Mouse (Mus musculus): ENCODE data around the gene Msl1.

Gene Msl1

GRCm38 (mm10) chr11:98795015-98795713 lies at the start of gene Msl1:
TSS of gene Msl1 (plus strand) at chr11:98795516.
- in situ Hi-C loops (cut with MboI; ENCODE audit: low pct_unique_long_range_greater_than_20kb in 1 of 2, low sequenced_read_pairs in 2 of 2, unreplicated experiment in 1 of 2), result no loop called here

- in situ Hi-C loops (cut with MboI; ENCODE audit: low pct_unique_long_range_greater_than_20kb in 1 of 2, low sequenced_read_pairs in 2 of 2, unreplicated experiment in 1 of 2), result no loop called here
Observed at GRCm38 (mm10) chr11:98745932-98746853, 49.1 kb upstream of the Msl1 start.

DNA sequence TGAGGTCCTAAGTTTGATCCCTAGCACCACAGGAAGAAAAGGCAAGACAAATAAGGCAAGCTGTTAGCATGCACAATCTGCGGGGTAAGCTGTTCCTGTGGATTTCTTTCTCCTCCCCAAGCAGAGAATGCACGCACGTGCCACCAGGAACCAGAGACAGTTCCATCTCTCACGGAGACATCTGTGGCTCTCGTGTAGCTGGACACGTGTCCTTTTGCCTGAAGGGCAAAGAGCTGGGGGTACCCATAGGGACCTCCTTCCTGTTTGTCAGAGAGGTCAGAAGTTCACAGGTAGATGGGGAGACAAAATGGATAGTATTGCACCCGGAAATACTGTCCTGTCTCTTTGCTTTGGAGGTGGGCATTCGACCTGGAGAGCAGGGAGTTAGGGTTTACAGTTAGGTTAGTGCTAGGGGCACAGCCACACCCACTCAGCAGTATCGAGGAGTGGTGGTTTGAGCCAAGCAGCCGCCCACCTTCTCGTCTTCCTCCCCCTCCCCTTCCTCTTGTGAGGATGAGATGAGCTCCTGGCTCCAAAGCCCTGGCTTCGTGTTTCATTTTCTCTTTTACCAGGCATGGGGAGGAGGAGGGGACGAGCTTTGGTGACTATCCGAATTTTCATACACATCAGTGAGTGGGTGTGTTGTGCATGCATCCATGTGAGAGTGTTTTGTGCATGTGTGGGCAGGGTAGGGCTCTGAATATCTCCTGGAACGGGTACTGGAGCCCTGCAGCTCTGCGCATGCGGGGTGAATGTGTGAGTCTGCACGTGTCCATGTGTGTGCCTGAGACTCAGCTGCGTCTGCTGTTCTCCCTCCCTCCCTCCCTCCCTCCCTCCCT lies 48.2 kb upstream of the Msl1 start:
- in situ Hi-C loops (cut with MboI; ENCODE audit: low pct_unique_long_range_greater_than_20kb in 1 of 2, low sequenced_read_pairs in 2 of 2, unreplicated experiment in 1 of 2), result no loop called here

- in situ Hi-C loops (cut with MboI; ENCODE audit: low pct_unique_long_range_greater_than_20kb in 1 of 2, low sequenced_read_pairs in 2 of 2, unreplicated experiment in 1 of 2), result no loop called here
Observed at GRCm38 (mm10) chr11:98747804-98748505, 47.4 kb upstream of the Msl1 start.

GRCm38 (mm10) chr11:98748506-98749416 lies 46.6 kb upstream of the Msl1 start:
- in situ Hi-C loops (cut with MboI; ENCODE audit: low pct_unique_long_range_greater_than_20kb in 1 of 2, low sequenced_read_pairs in 2 of 2, unreplicated experiment in 1 of 2), result no loop called here

DNA sequence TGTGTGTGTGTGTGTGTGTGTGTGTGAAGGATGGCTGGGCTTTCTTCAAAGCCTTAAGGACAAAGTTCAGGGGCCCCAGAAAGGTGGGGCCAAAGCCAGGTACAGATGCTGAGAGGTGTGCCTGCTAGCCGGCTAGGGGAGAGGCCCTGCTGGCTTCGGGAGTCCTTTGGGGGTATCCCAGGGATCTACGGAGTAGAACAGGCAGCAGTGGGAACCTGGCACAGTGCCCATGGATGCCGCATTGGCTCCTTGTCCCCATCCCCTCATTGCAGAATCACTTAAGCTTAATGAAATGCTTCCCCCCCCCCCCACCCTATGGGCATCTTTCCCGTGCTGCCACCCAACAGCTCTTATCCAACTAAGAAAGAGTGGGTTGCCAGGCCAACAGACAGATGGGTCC lies 45.6 kb upstream of the Msl1 start:
- in situ Hi-C loops (cut with MboI; ENCODE audit: low pct_unique_long_range_greater_than_20kb in 1 of 2, low sequenced_read_pairs in 2 of 2, unreplicated experiment in 1 of 2), result no loop called here

- in situ Hi-C loops (cut with MboI; ENCODE audit: low pct_unique_long_range_greater_than_20kb in 1 of 2, low sequenced_read_pairs in 2 of 2, unreplicated experiment in 1 of 2), result no loop called here
Observed at GRCm38 (mm10) chr11:98750351-98751201, 44.7 kb upstream of the Msl1 start.

GRCm38 (mm10) chr11:98751221-98751782 lies 44.0 kb upstream of the Msl1 start:
- in situ Hi-C loops (cut with MboI; ENCODE audit: low pct_unique_long_range_greater_than_20kb in 1 of 2, low sequenced_read_pairs in 2 of 2, unreplicated experiment in 1 of 2), result no loop called here

- in situ Hi-C loops (cut with MboI; ENCODE audit: low pct_unique_long_range_greater_than_20kb in 1 of 2, low sequenced_read_pairs in 2 of 2, unreplicated experiment in 1 of 2), result no loop called here
Observed at GRCm38 (mm10) chr11:98752562-98753140, 42.7 kb upstream of the Msl1 start.

DNA sequence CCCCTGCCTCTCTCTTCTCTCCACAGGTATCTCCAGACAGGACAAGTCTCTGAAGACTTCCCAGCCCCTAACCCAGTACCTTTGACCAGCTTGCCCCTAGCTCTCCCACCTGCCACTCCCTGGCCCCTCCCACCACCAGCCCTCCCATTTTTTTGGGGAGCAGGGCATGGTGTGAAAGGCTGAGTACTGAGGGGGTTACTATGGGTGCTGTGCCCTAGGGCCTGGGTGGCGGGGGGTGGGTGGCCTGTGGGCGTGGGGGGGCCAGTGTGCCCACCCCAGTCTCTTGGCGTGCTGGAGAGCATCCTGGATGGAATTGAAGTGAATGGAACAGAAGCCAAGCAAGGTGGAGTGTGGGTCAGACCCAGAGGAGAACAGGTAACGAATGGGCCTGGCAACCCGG lies 42.1 kb upstream of the Msl1 start:
- in situ Hi-C loops (cut with MboI; ENCODE audit: low pct_unique_long_range_greater_than_20kb in 1 of 2, low sequenced_read_pairs in 2 of 2, unreplicated experiment in 1 of 2), result no loop called here

DNA sequence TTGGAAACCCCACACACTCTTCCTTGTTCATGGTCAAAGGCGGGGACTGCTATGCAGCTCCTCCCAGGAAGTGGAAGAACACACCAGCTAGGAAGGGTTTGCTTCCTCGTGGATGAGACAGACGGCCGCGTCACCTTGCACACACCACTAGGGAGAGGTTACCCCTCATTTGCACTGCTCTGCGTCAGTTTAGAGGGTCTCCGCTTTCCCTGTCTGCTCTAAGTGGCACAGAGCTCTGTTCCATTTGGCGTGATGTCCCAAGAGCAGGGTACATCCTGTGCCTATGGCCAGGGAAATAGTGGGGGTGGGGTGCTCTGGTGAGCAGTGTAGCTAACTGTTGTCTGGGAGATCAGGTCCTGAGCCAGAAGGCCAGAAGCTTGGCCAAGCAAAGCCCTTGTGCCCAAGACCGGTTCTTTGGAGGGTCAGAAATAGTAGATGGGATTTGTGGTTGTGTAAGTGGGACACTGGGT lies 41.1 kb upstream of the Msl1 start:
- in situ Hi-C loops (cut with MboI; ENCODE audit: low pct_unique_long_range_greater_than_20kb in 1 of 2, low sequenced_read_pairs in 2 of 2, unreplicated experiment in 1 of 2), result no loop called here

GRCm38 (mm10) chr11:98754621-98755181 lies 40.6 kb upstream of the Msl1 start:
- in situ Hi-C loops (cut with MboI; ENCODE audit: low pct_unique_long_range_greater_than_20kb in 1 of 2, low sequenced_read_pairs in 2 of 2, unreplicated experiment in 1 of 2), result no loop called here

DNA sequence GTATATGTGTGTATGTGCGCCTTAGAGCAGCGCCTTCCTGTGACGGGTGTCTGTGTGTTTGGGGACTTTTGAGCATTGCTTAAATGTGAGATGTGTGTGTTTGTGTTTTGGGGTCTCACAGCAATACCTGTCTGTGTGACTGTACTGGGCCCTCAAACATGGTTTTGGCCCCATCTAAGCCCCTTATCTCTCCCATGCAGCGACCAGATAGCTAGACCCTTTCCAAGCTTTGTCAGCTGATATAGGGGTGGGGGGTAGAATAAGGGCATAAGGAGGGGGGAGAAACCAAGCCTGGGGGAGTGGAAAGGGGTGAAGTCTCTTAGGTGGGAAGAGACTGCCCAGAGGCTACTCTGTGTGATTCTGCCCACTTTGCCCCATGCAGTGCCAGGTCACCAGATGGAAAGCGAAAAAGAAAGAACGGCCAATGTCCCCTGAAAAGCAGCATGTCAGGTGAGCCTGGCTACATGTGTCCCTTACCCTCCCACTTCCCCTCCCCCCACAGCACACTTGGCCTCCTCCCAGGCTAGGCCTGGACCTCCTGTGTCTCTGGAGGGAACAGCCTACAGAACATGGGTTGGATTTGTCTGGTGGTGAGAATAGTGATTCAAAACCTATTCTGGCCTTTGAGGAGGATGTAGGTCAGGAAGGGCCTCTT lies 39.5 kb upstream of the Msl1 start:
- in situ Hi-C loops (cut with MboI; ENCODE audit: low pct_unique_long_range_greater_than_20kb in 1 of 2, low sequenced_read_pairs in 2 of 2, unreplicated experiment in 1 of 2), result no loop called here

DNA sequence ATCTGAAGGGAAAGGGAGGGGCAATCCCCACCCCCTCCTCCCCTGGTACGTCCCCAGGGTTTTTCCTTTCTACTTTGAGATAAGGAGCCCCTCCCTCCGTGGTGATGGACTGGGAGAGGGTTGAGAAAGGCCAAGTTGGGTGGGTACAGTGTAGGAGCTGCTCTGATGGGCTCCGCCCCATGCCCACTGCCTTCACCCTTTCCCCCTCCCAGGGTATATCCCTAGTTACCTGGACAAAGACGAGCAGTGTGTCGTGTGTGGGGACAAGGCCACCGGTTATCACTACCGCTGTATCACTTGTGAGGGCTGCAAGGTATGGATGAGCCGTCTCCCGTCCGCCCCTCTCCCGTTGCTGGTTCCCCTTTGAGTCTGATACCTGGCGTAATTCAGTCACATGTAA lies 38.6 kb upstream of the Msl1 start:
- in situ Hi-C loops (cut with MboI; ENCODE audit: low pct_unique_long_range_greater_than_20kb in 1 of 2, low sequenced_read_pairs in 2 of 2, unreplicated experiment in 1 of 2), result no loop called here

GRCm38 (mm10) chr11:98761939-98762338 lies 33.4 kb upstream of the Msl1 start:
- in situ Hi-C loops (cut with MboI; ENCODE audit: low pct_unique_long_range_greater_than_20kb in 1 of 2, low sequenced_read_pairs in 2 of 2, unreplicated experiment in 1 of 2), result no loop called here
